ENCODE assay signal across 8 mouse cellular contexts in genomic region chr3:88831177-88832121, GRCm38 (mm10). TPM values are rescaled to one million over a fixed set of nuclear protein-coding genes. Genes with fewer than 3 reads are reported as not detected.
DNase-seq lines count a peak whose midpoint lies in the region; ATAC-seq and TF ChIP-seq lines count a peak whose summit lies in the region.
"Not testable (repeated sequence)": the region's sequence is repeated elsewhere in the genome, so short reads cannot be mapped to it uniquely, and the experiment has no call there.

No protein-coding gene starts in this region.

- peak; percentile 83 for ATAC-seq in embryonic facial prominence, embryonic 15.5 days (ENCODE audit: insufficient number of reproducible peaks, low FRiP score, low TSS enrichment, low read depth)
- ATAC-seq in megakaryocyte progenitor cell, adult 5-6 weeks (replicated peaks; ENCODE audit: poor library complexity): peak; percentile 40

- peak overlapping the region; percentile 35 for H3K4me3 ChIP-seq in bone marrow macrophage, adult 2 months (ENCODE audit: insufficient read depth, low read length)
- H3K4me3 ChIP-seq in embryonic facial prominence, embryonic 15.5 days (replicated peaks): peak overlapping the region; percentile 31
- peak overlapping the region; percentile 45 for H3K4me3 ChIP-seq in heart, embryonic 10.5 days
- H3K4me3 ChIP-seq in kidney, adult 2 months (ENCODE audit: insufficient read depth, low read depth, low read length): peak overlapping the region; percentile 35; the same call in 1 of the 2 replicates

- not testable (repeated sequence) for TF ChIP-seq POLR2A in bone marrow macrophage, adult 2 months (IDR thresholded peaks at IDR 0.05; ENCODE audit: borderline replicate concordance, low read depth, low read length); kidney, adult 2 months (IDR thresholded peaks at IDR 0.05; ENCODE audit: low read depth, low read length)

- not testable (repeated sequence) for H3K4me1 ChIP-seq in bone marrow macrophage, adult 2 months (ENCODE audit: control insufficient read depth, insufficient read depth, low read length); embryonic facial prominence, embryonic 15.5 days; heart, embryonic 10.5 days; kidney, adult 2 months (ENCODE audit: control insufficient read depth, insufficient read depth, low read length)

- peak; percentile 78 for DNase-seq in heart, embryonic 10.5 days (ENCODE audit: low spot score)
- peak; percentile 28 for DNase-seq in kidney, adult 2 months
- DNase-seq in left cerebral cortex, postnatal 36 days (ENCODE audit: low spot score in 2 of 2): peak; percentile 77 to 84
- DNase-seq in right cerebral cortex, postnatal 10 days (ENCODE audit: low spot score in 2 of 2): peak; percentile 89 to 92
- DNase-seq in urinary bladder, postnatal 4 days (ENCODE audit: low spot score in 2 of 2): peak; percentile 32 to 61

- not testable (repeated sequence) for H3K27me3 ChIP-seq in embryonic facial prominence, embryonic 15.5 days; heart, embryonic 10.5 days (ENCODE audit: insufficient read depth, poor library complexity, severe bottlenecking); kidney, adult 2 months (replicated peaks; ENCODE audit: control insufficient read depth, insufficient read depth, low read length)

- not testable (repeated sequence) for H3K9ac ChIP-seq in embryonic facial prominence, embryonic 15.5 days

- peak overlapping the region; percentile 50 for H3K4me2 ChIP-seq in embryonic facial prominence, embryonic 15.5 days (replicated peaks)

- TF ChIP-seq CTCF in bone marrow macrophage, adult 2 months (IDR thresholded peaks at IDR 0.05; ENCODE audit: low read depth, low read length); kidney, adult 2 months (conservative IDR thresholded peaks at IDR 0.05; ENCODE audit: insufficient read depth, insufficient read length, low read depth, low read length): not testable (repeated sequence)

- H3K9me3 ChIP-seq in embryonic facial prominence, embryonic 15.5 days (replicated peaks); heart, embryonic 10.5 days: not testable (repeated sequence)

- H3K27ac ChIP-seq in bone marrow macrophage, adult 2 months (ENCODE audit: insufficient read depth, low read depth, low read length): peak overlapping the region; percentile 74
- peak overlapping the region; percentile 55 for H3K27ac ChIP-seq in embryonic facial prominence, embryonic 15.5 days (replicated peaks)
- peak overlapping the region; percentile 73 for H3K27ac ChIP-seq in heart, embryonic 10.5 days
- not testable (repeated sequence) for H3K27ac ChIP-seq in kidney, adult 2 months (ENCODE audit: insufficient read depth, low read depth, low read length)

- 8% methylated on average over 17 of the region's 28 CpGs for WGBS in embryonic facial prominence, embryonic 15.5 days
- 4% methylated on average over 20 of the region's 28 CpGs for WGBS in heart, embryonic 10.5 days
- WGBS in kidney, adult 2 months: 10% methylated on average over 23 of the region's 28 CpGs

- intact Hi-C loops in left cerebral cortex, postnatal 36 days (cut with DNase I): not testable (repeated sequence)

- H3K36me3 ChIP-seq in embryonic facial prominence, embryonic 15.5 days; kidney, adult 2 months (ENCODE audit: control insufficient read depth, insufficient read depth, low read length): not testable (repeated sequence)
- peaks cover 11% of the 10 kb centered on the region for H3K36me3 ChIP-seq in heart, embryonic 10.5 days

RNA-seq across cellular contexts. Expression of gene Gon4l, which starts 3.6 kb away (rescaled TPM):
- 22.7 and 23.2 TPM in 2 replicates for polyA plus RNA-seq in bone marrow macrophage, adult 2 months (2012; ENCODE audit: insufficient read depth, insufficient read length, missing spikeins)
- 9.7 and 10.5 TPM in 2 replicates for polyA plus RNA-seq in embryonic facial prominence, embryonic 15.5 days (2015; fragmentation: Nextera tagmentation; extraction: Ambion mirVana)
- 11.4 and 13.7 TPM in 2 replicates for polyA plus RNA-seq in heart, embryonic 10.5 days (2016; fragmentation: Nextera tagmentation; extraction: Ambion mirVana)
- polyA plus RNA-seq in kidney, adult 2 months (2012; rRNA removed): 11.8 and 12.4 TPM in 2 replicates
- 10 to 100 TPM; 42.4 to 47.2 TPM for total RNA-seq in left cerebral cortex, postnatal 36 days (2021)
- total RNA-seq in megakaryocyte progenitor cell, adult 5-6 weeks (2015): 17.8 and 18.7 TPM in 2 replicates
- total RNA-seq in megakaryocyte progenitor cell, adult 5-6 weeks (2017): 25.2 and 35.8 TPM in 2 replicates

RNA-seq across cellular contexts. Expression of gene Syt11, which starts 56.5 kb away (rescaled TPM):
- polyA plus RNA-seq in bone marrow macrophage, adult 2 months (2012; ENCODE audit: insufficient read depth, insufficient read length, missing spikeins): 12.1 and 13.5 TPM in 2 replicates
- 19.0 and 23.3 TPM in 2 replicates for polyA plus RNA-seq in embryonic facial prominence, embryonic 15.5 days (2015; fragmentation: Nextera tagmentation; extraction: Ambion mirVana)
- polyA plus RNA-seq in heart, embryonic 10.5 days (2016; fragmentation: Nextera tagmentation; extraction: Ambion mirVana): 11.8 and 15.8 TPM in 2 replicates
- 7.3 and 8.2 TPM in 2 replicates for polyA plus RNA-seq in kidney, adult 2 months (2012; rRNA removed)
- 100 to 1,000 TPM; 498 to 620 TPM for total RNA-seq in left cerebral cortex, postnatal 36 days (2021)
- total RNA-seq in megakaryocyte progenitor cell, adult 5-6 weeks (2015): 1.1 and 1.5 TPM in 2 replicates
- 0.54 and 1.0 TPM in 2 replicates for total RNA-seq in megakaryocyte progenitor cell, adult 5-6 weeks (2017)

Comparison
In these comparisons a context has a peak if more than half of its experiments do, and no peak if none do; other contexts are left out.
1. DNase-seq: peak in every context shown above with its lines; median percentile 90 in right cerebral cortex, postnatal 10 days; 80 in left cerebral cortex, postnatal 36 days; 78 in heart, embryonic 10.5 days; 46 in urinary bladder, postnatal 4 days; 28 in kidney, adult 2 months.